Mouse (Mus musculus): ENCODE results near the gene Nhej1.

GRCm38 (mm10) chr1:74973590-74973989 is 151.4 kb downstream of the Nhej1 start:
- no peak for TF ChIP-seq CTCF (IDR thresholded peaks at IDR 0.05; ENCODE audit: borderline replicate concordance, insufficient read depth, low read length)
- TF ChIP-seq POLR2A (IDR thresholded peaks at IDR 0.05; ENCODE audit: low read depth, low read length) = no peak
